Mouse (Mus musculus): ENCODE data around the gene Lrrc61.
A peak's percentile ranks its signal among the peaks of the same experiment; 100 is the strongest.

Gene Lrrc61

DNA sequence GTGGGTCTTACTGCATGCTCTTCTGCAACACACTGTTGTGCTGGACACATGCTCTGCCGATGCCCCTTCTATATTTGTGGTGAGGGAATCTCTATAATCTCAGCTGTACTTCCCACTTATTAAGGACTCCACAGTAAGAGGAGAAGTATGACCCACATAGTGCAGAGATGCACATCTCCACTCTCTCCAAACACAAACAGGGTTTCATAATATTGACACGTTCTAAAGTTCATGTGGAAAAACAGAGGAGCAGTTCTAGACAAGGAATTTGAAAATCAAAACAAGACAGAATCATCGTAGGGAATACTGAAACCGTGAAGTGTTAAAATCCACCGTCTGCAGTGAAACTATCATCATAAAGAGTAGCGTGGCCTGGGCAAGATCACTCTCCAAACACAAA lies 37.3 kb downstream of the Lrrc61 start:
- no peak for DNase-seq (ENCODE audit: inconsistent ontology term)

DNA sequence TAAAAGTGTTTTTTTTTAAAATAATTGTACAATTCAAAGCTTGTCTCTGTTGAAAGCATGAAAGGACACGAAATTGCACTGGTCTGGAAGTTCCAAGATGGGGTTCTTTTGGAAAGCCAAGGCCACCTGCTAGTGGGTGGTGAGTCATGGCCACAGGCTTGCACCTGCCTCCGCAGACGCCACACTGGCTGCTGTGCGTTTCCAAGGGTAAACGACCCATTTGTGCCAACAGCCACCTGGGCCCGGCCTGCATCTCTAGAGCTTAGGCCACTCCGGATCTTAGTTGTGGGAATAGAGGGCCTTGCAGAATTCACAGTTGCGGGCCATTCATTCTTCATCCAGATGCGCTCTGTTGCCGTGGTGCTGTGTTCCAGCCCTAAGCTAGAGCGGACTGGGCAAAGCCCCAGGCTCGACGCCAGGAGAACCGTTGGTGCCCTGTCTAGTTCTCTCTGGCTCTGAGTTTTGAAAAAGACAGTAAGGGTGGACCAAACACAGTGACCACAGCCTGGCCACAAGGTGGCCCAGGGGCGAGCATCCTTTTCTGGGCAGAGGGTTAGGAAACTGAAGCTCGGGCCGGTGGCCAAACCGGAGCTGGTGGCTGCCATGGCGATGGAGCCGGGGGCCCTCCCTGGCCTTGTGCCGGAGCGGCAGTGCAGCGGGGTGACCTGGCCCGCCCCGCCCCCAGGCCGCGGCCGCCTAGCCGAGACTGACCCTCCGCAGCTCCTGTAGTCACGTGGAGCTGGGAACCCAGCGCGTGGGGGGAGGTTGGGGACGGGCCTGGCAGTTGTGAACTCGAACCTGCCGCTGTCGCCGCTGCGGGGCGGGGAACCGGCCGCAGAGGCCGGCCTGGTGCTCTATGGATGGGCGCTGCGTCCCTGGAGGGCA lies 38.8 kb downstream of the Lrrc61 start, which contains the start of the genes Repin1 and Gm44965:
Gene Repin1 (plus strand): TSS at position 726 of the 885 bp plus-strand sequence.
Gene Gm44965 (plus strand): TSS at position 784 of the 885 bp plus-strand sequence.
- DNase-seq (ENCODE audit: inconsistent ontology term) = peak; percentile 99

DNA sequence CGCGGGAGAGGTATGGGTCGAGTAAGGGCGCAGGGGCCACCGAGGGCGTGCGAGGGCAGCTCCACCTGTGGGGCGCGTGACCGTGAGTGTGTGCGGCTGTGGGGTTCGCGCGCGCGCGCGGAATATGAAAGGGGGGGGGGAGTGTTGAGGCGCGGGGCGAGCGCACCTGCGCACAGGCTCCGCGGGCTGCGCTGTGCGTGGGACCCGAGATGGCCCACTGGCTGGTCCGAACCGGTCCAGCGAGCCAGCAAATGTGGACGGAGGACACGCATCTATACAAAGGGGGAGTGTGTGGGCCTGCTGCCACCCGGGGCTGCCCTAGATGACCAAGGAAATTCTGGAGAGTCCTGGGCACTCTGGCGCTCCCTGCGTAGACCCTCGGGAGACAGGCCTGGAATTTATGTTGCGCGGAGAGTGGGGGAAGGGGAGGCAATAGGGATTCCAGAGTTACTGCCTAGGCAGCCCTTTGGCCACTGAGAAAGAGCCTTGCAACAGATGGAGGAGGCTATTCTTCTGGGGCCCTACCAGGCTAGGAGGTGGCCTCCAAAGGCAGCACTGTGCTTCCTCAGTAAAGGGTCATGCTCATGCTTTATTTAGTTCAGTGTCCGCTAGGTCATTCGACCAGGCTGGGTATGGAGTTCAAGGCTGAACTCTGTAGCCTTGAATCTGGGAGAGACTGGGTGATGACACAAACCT lies 39.6 kb downstream of the Lrrc61 start:
- DNase-seq (ENCODE audit: inconsistent ontology term) = peak; percentile 83

DNA sequence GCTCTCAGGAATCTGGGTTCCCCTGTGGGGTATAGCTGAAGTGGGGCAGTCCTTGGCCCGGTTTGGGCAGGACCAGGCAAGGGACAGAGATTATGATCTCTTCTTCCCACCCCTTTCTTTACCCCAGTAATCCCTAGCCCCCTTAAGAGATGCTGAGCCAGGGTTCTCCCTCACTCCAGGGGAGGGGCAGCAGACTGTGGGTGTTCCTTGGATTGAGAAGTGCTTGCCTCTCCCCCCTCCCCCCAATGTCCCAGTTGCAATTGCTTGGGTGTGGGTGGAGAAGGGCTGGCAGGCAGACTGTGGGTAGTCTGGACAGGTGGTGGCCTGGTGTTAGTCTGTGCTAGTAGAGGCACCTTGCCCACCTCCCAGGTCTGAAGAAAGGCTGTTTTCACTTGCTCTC lies 40.7 kb downstream of the Lrrc61 start:
- peak; percentile 61 for DNase-seq (ENCODE audit: inconsistent ontology term)

DNA sequence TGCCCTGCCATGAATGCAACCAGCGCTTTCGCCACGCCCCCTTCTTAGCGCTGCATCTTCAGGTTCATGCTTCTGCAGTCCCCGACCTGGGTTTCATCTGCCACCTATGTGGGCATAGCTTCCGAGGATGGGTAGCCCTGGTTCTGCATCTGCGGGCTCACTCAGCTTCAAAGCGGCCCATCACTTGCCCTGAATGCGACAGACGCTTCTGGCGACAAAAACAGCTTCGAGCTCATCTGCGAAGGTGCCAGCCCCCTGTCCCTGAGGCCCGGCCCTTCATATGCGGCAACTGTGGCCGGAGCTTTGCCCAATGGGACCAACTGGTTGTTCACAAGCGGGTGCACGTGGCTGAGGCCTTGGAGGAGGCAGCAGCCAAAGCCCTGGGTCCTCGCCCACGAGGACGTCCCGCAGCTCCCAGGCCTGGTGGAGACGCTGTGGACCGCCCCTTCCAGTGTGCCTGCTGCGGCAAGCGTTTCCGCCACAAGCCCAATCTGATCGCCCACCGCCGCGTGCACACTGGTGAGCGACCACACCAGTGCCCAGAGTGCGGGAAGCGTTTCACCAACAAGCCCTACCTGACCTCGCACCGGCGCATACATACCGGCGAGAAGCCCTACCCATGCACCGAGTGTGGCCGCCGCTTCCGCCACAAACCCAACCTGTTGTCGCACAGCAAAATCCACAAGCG lies 42.1 kb downstream of the Lrrc61 start:
- no peak for DNase-seq (ENCODE audit: inconsistent ontology term)

DNA sequence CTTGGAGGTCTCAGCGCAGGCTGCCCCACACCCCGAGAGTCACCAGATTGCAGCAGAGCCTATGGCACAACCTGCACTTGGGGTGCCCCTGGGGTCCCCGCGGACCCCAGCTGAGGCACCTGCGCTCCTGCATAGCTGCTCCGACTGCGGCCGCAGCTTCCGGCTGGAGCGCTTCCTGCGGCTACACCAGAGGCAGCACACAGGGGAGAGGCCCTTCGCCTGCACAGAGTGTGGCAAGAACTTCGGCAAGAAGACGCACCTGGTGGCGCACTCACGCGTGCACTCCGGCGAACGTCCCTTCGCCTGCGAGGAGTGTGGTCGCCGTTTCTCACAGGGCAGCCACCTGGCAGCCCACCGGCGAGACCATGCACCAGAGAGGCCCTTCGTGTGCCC lies 42.6 kb downstream of the Lrrc61 start:
- DNase-seq (ENCODE audit: inconsistent ontology term) = no peak

- DNase-seq (ENCODE audit: inconsistent ontology term) = no peak
Measured at GRCm38 (mm10) chr6:48600594-48600993, 46.0 kb downstream of the Lrrc61 start.

GRCm38 (mm10) chr6:48601271-48602079 lies 46.9 kb downstream of the Lrrc61 start, which contains the start of gene Zfp775:
TSS of gene Zfp775 (plus strand) at chr6:48602063.
- DNase-seq (ENCODE audit: inconsistent ontology term) = peak; percentile 98

DNA sequence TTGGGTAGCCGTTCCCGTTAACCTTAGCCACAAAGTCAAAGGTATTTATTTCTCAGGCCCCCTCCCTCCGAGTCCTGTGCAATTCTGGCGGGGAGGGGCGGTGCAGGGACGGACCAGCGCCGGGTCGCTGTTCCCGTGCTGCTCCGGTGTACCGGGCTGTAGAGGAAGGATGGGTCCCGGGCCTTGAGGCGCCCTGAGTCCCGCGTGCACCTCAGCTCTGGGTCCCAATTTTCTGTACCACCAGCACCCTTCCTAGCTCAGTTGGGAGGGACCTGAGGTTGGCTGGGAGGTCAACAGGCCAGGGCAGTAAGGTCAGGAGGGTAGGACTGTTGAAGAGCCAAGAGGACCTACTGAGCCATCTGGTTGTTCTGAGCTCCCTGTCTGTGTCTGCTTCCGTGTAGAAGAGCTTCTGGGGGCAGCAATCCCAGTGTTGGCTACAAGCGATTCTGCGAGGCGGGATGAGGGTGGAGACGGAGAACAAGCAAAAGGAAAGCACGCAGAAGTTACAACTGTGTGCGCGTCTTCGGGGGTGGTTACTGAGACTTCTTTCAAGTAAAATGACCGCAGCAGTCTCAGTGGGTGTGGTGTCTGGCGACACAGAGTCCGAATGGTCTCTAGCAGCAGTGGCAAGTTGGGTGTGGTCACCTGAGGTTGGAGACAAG lies 47.6 kb downstream of the Lrrc61 start:
- no peak for DNase-seq (ENCODE audit: inconsistent ontology term)

GRCm38 (mm10) chr6:48608124-48608523 lies 53.5 kb downstream of the Lrrc61 start:
- no peak for DNase-seq (ENCODE audit: inconsistent ontology term)

- DNase-seq (ENCODE audit: inconsistent ontology term) = no peak
Measured at GRCm38 (mm10) chr6:48609512-48609911, 54.9 kb downstream of the Lrrc61 start.

DNA sequence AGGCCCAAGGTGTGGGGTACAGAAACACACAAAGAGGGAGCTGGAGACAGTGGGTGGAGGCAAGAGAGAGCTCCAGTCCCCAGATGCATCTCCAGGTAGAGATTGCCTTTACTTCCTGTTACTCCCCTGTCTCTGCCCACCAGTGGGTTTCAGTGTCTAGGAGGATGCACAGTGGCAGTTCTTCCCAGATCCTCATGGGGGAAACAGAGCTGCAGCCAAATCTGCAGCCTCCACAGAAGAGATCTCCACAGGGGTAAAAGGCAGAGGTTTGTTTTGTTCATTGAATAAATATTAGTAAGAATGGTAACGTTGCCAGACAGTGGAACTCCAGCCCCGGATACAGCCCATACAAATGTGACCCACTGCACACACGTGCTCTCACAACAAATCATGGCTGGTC lies 56.1 kb downstream of the Lrrc61 start:
- no peak for DNase-seq (ENCODE audit: inconsistent ontology term)

- DNase-seq (ENCODE audit: inconsistent ontology term) = no peak
Measured at GRCm38 (mm10) chr6:48613464-48613863, 58.9 kb downstream of the Lrrc61 start.

- DNase-seq (ENCODE audit: inconsistent ontology term) = no peak
Measured at GRCm38 (mm10) chr6:48614756-48615155, 60.2 kb downstream of the Lrrc61 start.

- DNase-seq (ENCODE audit: inconsistent ontology term) = no peak
Measured at GRCm38 (mm10) chr6:48620031-48620430, 65.4 kb downstream of the Lrrc61 start.

Data from Muller cell, postnatal 12 days (primary cell).